Mouse (Mus musculus): ENCODE data around the gene Six2. TPM values are rescaled to one million over a fixed set of nuclear protein-coding genes. Genes with fewer than 3 reads are reported as not detected.

The Six2 gene
- polyA plus RNA-seq, 1 experiment from 2014 or later: 0.25 TPM

GRCm38 (mm10) chr17:85714370-85714769 is 26.3 kb upstream of the Six2 start:
- no peak overlapping the region for H3K4me3 ChIP-seq (replicated peaks; ENCODE audit: low read length)
- no peak overlapping the region for H3K4me2 ChIP-seq (ENCODE audit: low read length)
- no peak overlapping the region for H3K27ac ChIP-seq (ENCODE audit: low read length)
- ATAC-seq: no peak
- no peak overlapping the region for H3K9ac ChIP-seq (replicated peaks; ENCODE audit: low read depth, low read length)
- no peaks in the 10 kb centered on the region for H3K36me3 ChIP-seq (ENCODE audit: control insufficient read depth, insufficient read depth)
- H3K9me3 ChIP-seq (ENCODE audit: control insufficient read depth, low read length): no peaks in the 10 kb centered on the region; the same call in 1 of the 2 replicates
- H3K4me1 ChIP-seq (replicated peaks; ENCODE audit: control insufficient read depth, insufficient read depth, low read length): no peaks in the 10 kb centered on the region
- 66% methylated on average over 5 of the region's 5 CpGs for WGBS
- H3K27me3 ChIP-seq (replicated peaks; ENCODE audit: control insufficient read depth, insufficient read depth, low read length): no peaks in the 10 kb centered on the region

GRCm38 (mm10) chr17:85712874-85713273 is 24.8 kb upstream of the Six2 start:
- no peak overlapping the region for H3K9ac ChIP-seq (replicated peaks; ENCODE audit: low read depth, low read length)
- no peaks in the 10 kb centered on the region for H3K27me3 ChIP-seq (replicated peaks; ENCODE audit: control insufficient read depth, insufficient read depth, low read length)

GRCm38 (mm10) chr17:85704369-85705260 is 16.5 kb upstream of the Six2 start:
- peak; percentile 68 for ATAC-seq

More at GRCm38 (mm10) chr17:85712874-85713273, 24.8 kb upstream of the Six2 start:
- Histone ChIP-seq H3K4me2 (ENCODE audit: low read length) (no peak overlapping the region), H3K4me1 (replicated peaks; ENCODE audit: control insufficient read depth, insufficient read depth, low read length) (no peaks in the 10 kb centered on the region), H3K27ac (ENCODE audit: low read length) (no peak overlapping the region), H3K4me3 (replicated peaks; ENCODE audit: low read length) (no peak overlapping the region), H3K9me3 (ENCODE audit: control insufficient read depth, low read length) (no peaks in the 10 kb centered on the region; the same call in 1 of the 2 replicates), H3K36me3 (ENCODE audit: control insufficient read depth, insufficient read depth) (no peaks in the 10 kb centered on the region)
- no peak for ATAC-seq
- WGBS: 92% methylated on average over 10 of the region's 10 CpGs

GRCm38 (mm10) chr17:85700028-85700427 is 12.0 kb upstream of the Six2 start:
- no peak overlapping the region for H3K27ac ChIP-seq (ENCODE audit: low read length)

More at GRCm38 (mm10) chr17:85704369-85705260, 16.5 kb upstream of the Six2 start:
- Histone ChIP-seq H3K27ac (ENCODE audit: low read length) (no peak overlapping the region), H3K4me3 (replicated peaks; ENCODE audit: low read length) (no peak overlapping the region), H3K9me3 (ENCODE audit: control insufficient read depth, low read length) (no peaks in the 10 kb centered on the region), H3K4me2 (ENCODE audit: low read length) (no peak overlapping the region), H3K9ac (replicated peaks; ENCODE audit: low read depth, low read length) (no peak overlapping the region), H3K36me3 (ENCODE audit: control insufficient read depth, insufficient read depth) (no peaks in the 10 kb centered on the region), H3K4me1 (replicated peaks; ENCODE audit: control insufficient read depth, insufficient read depth, low read length) (no peaks in the 10 kb centered on the region), H3K27me3 (replicated peaks; ENCODE audit: control insufficient read depth, insufficient read depth, low read length) (no peaks in the 10 kb centered on the region)
- WGBS: 52% methylated on average over 12 of the region's 12 CpGs

GRCm38 (mm10) chr17:85698643-85699042 is 10.6 kb upstream of the Six2 start:
- WGBS: 90% methylated on average over 6 of the region's 6 CpGs
- Histone ChIP-seq H3K4me2 (ENCODE audit: low read length) (no peak overlapping the region), H3K9ac (replicated peaks; ENCODE audit: low read depth, low read length) (no peak overlapping the region), H3K4me1 (replicated peaks; ENCODE audit: control insufficient read depth, insufficient read depth, low read length) (no peaks in the 10 kb centered on the region), H3K9me3 (ENCODE audit: control insufficient read depth, low read length) (peaks cover 3% of the 10 kb centered on the region; the same call in 1 of the 2 replicates), H3K27ac (ENCODE audit: low read length) (no peak overlapping the region), H3K36me3 (ENCODE audit: control insufficient read depth, insufficient read depth) (no peaks in the 10 kb centered on the region), H3K27me3 (replicated peaks; ENCODE audit: control insufficient read depth, insufficient read depth, low read length) (peaks cover 28% of the 10 kb centered on the region), H3K4me3 (replicated peaks; ENCODE audit: low read length) (no peak overlapping the region)
- ATAC-seq: no peak

More at GRCm38 (mm10) chr17:85700028-85700427, 12.0 kb upstream of the Six2 start:
- H3K36me3 ChIP-seq (ENCODE audit: control insufficient read depth, insufficient read depth): no peaks in the 10 kb centered on the region
- H3K9ac ChIP-seq (replicated peaks; ENCODE audit: low read depth, low read length): no peak overlapping the region
- WGBS: 70% methylated on average over 4 of the region's 4 CpGs
- no peak for ATAC-seq
- H3K4me3 ChIP-seq (replicated peaks; ENCODE audit: low read length): no peak overlapping the region
- no peaks in the 10 kb centered on the region for H3K4me1 ChIP-seq (replicated peaks; ENCODE audit: control insufficient read depth, insufficient read depth, low read length)
- H3K9me3 ChIP-seq (ENCODE audit: control insufficient read depth, low read length): no peaks in the 10 kb centered on the region
- no peak overlapping the region for H3K4me2 ChIP-seq (ENCODE audit: low read length)
- peaks cover 16% of the 10 kb centered on the region for H3K27me3 ChIP-seq (replicated peaks; ENCODE audit: control insufficient read depth, insufficient read depth, low read length)

GRCm38 (mm10) chr17:85697976-85698375 is 9.9 kb upstream of the Six2 start:
- H3K27ac ChIP-seq (ENCODE audit: low read length): no peak overlapping the region
- peaks cover 3% of the 10 kb centered on the region; the same call in 1 of the 2 replicates for H3K9me3 ChIP-seq (ENCODE audit: control insufficient read depth, low read length)
- no peak overlapping the region for H3K4me2 ChIP-seq (ENCODE audit: low read length)
- no peak overlapping the region for H3K4me3 ChIP-seq (replicated peaks; ENCODE audit: low read length)
- ATAC-seq: no peak
- WGBS: 83% methylated on average over 1 of the region's 1 CpGs
- no peak overlapping the region for H3K9ac ChIP-seq (replicated peaks; ENCODE audit: low read depth, low read length)
- no peaks in the 10 kb centered on the region for H3K4me1 ChIP-seq (replicated peaks; ENCODE audit: control insufficient read depth, insufficient read depth, low read length)
- H3K36me3 ChIP-seq (ENCODE audit: control insufficient read depth, insufficient read depth): no peaks in the 10 kb centered on the region
- peaks cover 35% of the 10 kb centered on the region for H3K27me3 ChIP-seq (replicated peaks; ENCODE audit: control insufficient read depth, insufficient read depth, low read length)

- H3K4me3 ChIP-seq (replicated peaks; ENCODE audit: low read length): no peak overlapping the region
- WGBS: 83% methylated on average over 6 of the region's 6 CpGs
- no peaks in the 10 kb centered on the region for H3K36me3 ChIP-seq (ENCODE audit: control insufficient read depth, insufficient read depth)
- no peak for ATAC-seq
- no peak overlapping the region for H3K4me2 ChIP-seq (ENCODE audit: low read length)
- H3K9ac ChIP-seq (replicated peaks; ENCODE audit: low read depth, low read length): no peak overlapping the region
- peaks cover 60% of the 10 kb centered on the region for H3K27me3 ChIP-seq (replicated peaks; ENCODE audit: control insufficient read depth, insufficient read depth, low read length)
- peaks cover 3% of the 10 kb centered on the region; the same call in 1 of the 2 replicates for H3K9me3 ChIP-seq (ENCODE audit: control insufficient read depth, low read length)
- H3K27ac ChIP-seq (ENCODE audit: low read length): no peak overlapping the region
- H3K4me1 ChIP-seq (replicated peaks; ENCODE audit: control insufficient read depth, insufficient read depth, low read length): no peaks in the 10 kb centered on the region
Observed at GRCm38 (mm10) chr17:85694499-85694898, 6.4 kb upstream of the Six2 start.

- peaks cover 67% of the 10 kb centered on the region for H3K27me3 ChIP-seq (replicated peaks; ENCODE audit: control insufficient read depth, insufficient read depth, low read length)
- no peaks in the 10 kb centered on the region for H3K36me3 ChIP-seq (ENCODE audit: control insufficient read depth, insufficient read depth)
- H3K9me3 ChIP-seq (ENCODE audit: control insufficient read depth, low read length): peaks cover 3% of the 10 kb centered on the region; the same call in 1 of the 2 replicates
- H3K9ac ChIP-seq (replicated peaks; ENCODE audit: low read depth, low read length): no peak overlapping the region
- no peak overlapping the region for H3K27ac ChIP-seq (ENCODE audit: low read length)
- H3K4me3 ChIP-seq (replicated peaks; ENCODE audit: low read length): no peak overlapping the region
- ATAC-seq: no peak
- 6% methylated on average over 9 of the region's 9 CpGs for WGBS
- H3K4me1 ChIP-seq (replicated peaks; ENCODE audit: control insufficient read depth, insufficient read depth, low read length): peaks cover 7% of the 10 kb centered on the region; the same call in 1 of the 2 replicates
- no peak overlapping the region for H3K4me2 ChIP-seq (ENCODE audit: low read length)
Observed at GRCm38 (mm10) chr17:85693101-85693500, 5.0 kb upstream of the Six2 start.

- ATAC-seq: no peak
- H3K9ac ChIP-seq (replicated peaks; ENCODE audit: low read depth, low read length): no peak overlapping the region
- no peak overlapping the region for H3K4me3 ChIP-seq (replicated peaks; ENCODE audit: low read length)
- WGBS: 2% methylated on average over 23 of the region's 23 CpGs
- H3K9me3 ChIP-seq (ENCODE audit: control insufficient read depth, low read length): peaks cover 3% of the 10 kb centered on the region; the same call in 1 of the 2 replicates
- no peak overlapping the region for H3K4me2 ChIP-seq (ENCODE audit: low read length)
- no peaks in the 10 kb centered on the region for H3K36me3 ChIP-seq (ENCODE audit: control insufficient read depth, insufficient read depth)
- peaks cover 70% of the 10 kb centered on the region for H3K27me3 ChIP-seq (replicated peaks; ENCODE audit: control insufficient read depth, insufficient read depth, low read length)
- no peak overlapping the region for H3K27ac ChIP-seq (ENCODE audit: low read length)
- peaks cover 12% of the 10 kb centered on the region for H3K4me1 ChIP-seq (replicated peaks; ENCODE audit: control insufficient read depth, insufficient read depth, low read length)
Observed at GRCm38 (mm10) chr17:85692594-85692993, 4.5 kb upstream of the Six2 start.
